Mouse (Mus musculus) hindlimb bud, embryonic 11.5 days (tissue): ENCODE data around the gene Adam33.
"Not testable (repeated sequence)": the region's sequence is repeated elsewhere in the genome, so short reads cannot be mapped to it uniquely, and the experiment has no call there.

Experiments used
- DNase-seq: peaks from one replicate; pipeline ENCODE4 v3.0.0-alpha.2; 2012; ENCODE audit warnings: low read depth, low spot score; ENCODE audit errors: extremely low spot score

Gene Adam33

GRCm38 (mm10) chr2:131059377-131059776 is 4.2 kb downstream of the Adam33 start:
- DNase-seq = no peak

- DNase-seq = no peak
Measured at GRCm38 (mm10) chr2:131058672-131059071, 4.9 kb downstream of the Adam33 start.

DNA sequence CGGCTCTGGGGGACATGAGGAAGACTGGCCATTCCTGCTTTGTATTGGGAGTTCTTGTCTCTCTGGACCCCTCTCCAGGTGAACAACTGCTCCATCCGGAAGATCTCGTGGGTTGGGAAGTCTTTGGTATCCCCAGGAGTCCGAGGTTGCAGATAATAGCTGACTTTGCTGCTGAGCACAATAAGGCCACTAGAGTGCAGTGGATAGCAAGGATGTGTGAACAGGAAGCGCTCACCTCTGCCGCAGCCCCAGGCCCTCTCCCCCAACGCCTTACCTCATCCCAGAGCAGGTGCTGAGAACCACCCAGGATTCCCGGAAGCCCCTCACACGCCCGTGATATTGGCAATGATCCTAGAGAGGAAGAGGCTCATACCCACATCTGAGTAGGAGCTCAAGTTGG is 7.4 kb downstream of the Adam33 start:
- peak; percentile 39 for DNase-seq

- DNase-seq = peak; percentile 58
Measured at GRCm38 (mm10) chr2:131055631-131056030, 8.0 kb downstream of the Adam33 start.

- DNase-seq = no peak
Measured at GRCm38 (mm10) chr2:131054646-131055264, 8.9 kb downstream of the Adam33 start.

GRCm38 (mm10) chr2:131053851-131054645 is 9.6 kb downstream of the Adam33 start:
- DNase-seq = no peak

GRCm38 (mm10) chr2:131052862-131053418 is 10.7 kb downstream of the Adam33 start:
- DNase-seq = no peak

- no peak for DNase-seq
Measured at GRCm38 (mm10) chr2:131052043-131052442, 11.6 kb downstream of the Adam33 start.

DNA sequence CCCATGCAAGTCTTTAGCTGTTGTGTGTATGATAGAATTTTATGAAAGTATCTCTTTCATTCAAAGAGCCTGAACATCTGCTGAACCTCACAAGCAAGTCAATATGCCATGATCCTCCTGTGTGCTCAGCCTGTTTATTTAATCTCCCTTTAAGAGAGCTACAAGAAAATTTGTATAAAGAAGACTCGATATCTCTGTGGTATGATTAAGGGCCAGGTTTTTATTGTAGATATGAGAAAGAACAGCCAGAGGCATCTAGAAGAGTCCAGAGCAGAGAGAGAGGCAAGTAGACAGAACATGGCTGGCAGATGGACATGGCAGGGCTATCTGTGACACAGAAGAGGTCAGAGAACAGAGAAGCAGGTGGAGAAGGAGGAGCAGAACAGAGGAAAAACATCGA is 17.6 kb downstream of the Adam33 start:
- no peak for DNase-seq

DNA sequence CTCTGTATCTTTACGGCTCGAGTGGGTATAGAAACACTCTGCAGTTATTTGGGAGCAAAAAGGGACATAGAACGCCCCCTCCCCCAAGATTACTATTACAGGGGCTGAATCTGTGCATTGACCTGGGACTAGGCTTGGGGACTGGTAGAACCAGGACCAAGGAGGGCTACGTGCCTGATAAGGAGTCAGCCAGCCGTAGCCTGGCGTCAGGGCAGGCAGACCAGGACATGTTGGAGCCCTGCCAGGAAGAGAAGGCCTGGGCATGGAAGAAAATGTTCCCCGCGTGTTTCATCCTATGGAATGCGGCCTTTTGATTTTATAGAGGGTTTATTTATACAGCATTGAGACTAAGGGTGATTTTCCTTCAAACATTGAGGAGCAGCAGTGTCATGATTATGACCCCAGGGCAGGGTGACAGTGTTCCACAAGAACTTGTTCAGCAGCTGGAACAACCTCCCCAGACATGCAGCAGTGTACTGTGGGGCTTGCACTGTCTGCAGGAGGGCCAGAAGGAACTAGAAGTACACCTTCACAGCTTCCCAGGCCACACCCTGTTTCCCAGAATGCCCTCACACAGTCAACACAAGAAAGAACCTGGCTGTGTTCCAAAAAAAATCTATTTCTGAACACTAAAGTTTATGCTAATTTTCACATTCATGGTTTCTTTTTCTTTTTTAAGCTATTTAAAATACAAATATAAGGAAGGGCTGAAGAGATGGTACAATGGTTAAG is 18.5 kb downstream of the Adam33 start:
- no peak for DNase-seq

DNA sequence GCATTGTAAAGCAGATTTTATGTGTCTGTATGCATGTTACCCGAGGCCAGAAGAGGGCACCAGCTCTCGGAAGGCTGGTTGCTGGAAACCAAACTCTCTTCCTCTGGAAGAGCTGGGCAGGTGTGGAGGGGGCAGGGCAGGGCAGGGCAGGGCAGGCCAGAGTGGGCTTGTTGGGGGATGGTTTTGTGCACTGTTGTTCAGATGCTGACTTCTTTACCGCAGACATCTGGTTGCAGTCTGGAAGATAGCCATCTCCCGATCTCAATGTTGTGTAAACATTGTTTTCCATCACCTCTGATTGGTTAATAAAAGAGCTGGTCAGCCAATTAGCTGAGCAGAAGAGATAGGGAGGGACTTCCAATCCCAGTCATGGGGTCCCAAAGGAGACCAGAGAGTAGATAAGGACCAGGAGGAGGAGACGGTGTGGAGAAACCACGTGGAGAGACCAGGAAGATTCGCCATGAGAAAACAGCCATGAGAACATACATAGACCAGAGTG is 19.2 kb downstream of the Adam33 start:
- DNase-seq = no peak

- DNase-seq = no peak
Measured at GRCm38 (mm10) chr2:131042988-131043387, 20.6 kb downstream of the Adam33 start, which contains the start of gene Gfra4. TSS of gene Gfra4 (minus strand) at chr2:131043088.

GRCm38 (mm10) chr2:131040854-131041825 is 22.5 kb downstream of the Adam33 start:
- no peak for DNase-seq

GRCm38 (mm10) chr2:131038675-131039074 is 24.9 kb downstream of the Adam33 start:
- no peak for DNase-seq

GRCm38 (mm10) chr2:131038197-131038596 is 25.4 kb downstream of the Adam33 start:
- DNase-seq = no peak

DNA sequence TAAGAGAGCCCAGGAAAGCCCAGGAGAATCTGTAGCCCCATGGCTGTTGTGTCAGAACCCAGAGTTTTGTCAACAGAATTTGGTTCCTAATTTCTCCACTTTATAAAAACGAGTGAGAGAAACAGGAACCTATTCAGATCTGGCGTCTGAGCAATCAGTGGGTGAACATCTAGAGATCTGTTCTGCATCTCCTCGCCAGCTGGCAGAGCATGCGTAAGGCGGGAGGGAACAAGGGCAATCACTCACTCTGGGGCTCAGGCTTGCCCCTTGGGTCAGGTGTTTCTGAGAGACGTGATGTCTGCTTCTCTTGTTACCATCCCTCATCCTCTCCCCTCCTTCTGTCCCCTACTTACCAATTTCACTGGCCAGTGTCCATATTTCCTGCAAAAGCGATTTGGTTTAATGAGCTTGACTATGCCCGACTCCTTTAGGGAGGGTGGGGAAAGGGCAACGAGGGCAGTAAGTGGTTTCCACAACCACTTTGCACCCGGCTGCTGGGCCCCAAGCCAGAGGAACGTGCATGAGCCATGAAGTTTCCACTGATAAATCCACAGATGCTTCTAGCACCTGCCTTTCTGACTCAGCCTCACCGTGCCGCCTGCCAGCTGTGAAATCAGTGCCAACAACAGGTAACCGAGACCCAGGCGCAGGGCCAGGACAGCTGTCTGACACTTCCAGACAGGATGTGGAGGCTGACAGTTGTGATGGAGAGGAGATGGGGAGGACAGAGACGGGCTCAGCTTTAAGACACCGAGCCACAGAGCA is 26.2 kb downstream of the Adam33 start:
- DNase-seq = no peak

DNA sequence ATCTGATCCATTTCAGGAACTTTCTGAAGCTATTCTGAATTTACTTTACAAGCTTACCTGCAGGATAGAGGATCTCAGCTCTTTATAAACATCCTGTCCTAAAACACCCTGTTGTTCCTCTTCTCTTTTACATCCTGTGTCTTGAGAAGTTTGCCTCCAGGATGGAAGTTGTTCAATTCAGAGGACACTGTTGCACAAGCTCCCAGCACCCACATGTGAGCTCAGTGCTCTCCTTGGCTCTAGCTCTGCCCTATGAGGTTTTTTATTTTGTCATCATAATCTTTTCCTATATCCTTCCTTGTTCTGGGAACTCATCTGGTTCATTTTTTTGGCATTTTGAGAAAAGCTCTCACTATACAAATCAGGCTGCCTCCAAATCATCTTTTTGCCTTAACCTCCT is 26.9 kb downstream of the Adam33 start:
- no peak for DNase-seq

DNA sequence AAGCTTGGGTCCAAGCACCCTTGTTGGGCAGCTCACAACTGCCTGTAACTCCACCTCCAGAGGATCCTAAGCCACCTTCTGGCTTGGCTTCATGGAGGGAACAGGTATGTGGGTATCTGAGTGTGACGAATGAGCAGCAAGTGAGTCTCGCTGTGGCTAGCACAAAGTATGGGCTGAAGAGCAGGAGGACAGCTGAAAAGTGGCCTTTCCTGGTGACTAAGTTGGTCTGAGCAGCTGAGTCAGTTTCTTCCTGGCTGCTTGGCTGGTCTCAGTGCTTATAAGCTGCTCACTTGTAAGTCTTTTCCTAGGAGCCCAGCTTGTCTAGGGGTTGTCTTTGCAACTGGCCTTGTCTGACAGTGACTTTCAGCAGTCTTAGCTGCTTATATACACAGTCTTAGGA is 27.3 kb downstream of the Adam33 start:
- DNase-seq = no peak

DNA sequence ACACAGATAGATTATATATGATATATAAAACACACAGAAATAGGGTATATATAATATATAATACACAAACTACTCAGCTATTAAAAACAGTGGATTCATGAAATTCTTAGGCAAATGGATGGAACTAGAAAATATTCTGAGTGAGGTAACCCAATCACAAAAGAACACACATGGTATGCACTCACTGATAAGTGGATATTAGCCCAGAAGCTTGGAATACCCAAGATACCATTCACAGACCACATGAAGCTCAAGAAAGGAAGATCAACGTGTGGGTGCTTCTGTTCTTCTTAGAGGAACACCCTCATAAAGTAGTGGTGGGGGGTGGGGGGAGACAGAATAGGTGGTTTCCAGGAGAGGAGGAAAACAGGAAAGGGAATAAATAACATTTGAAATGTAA is 32.2 kb downstream of the Adam33 start:
- DNase-seq = not testable (repeated sequence)
